Mouse (Mus musculus) CH12.LX (cell line): ENCODE results near the gene Slc32a1. TPM values are rescaled to one million over a fixed set of nuclear protein-coding genes. Genes with fewer than 3 reads are reported as not detected.

Experiments
- polyA plus RNA-seq: library from polyadenylated mRNA; unstranded; fragments of >175 nt; gene quantifications from 2 replicates; pipeline ENCODE4 v1.2.1, GENCODE M21; 2012; ENCODE audit warnings: low read depth; ENCODE audit not compliant: insufficient read length
- total RNA-seq, 2 experiments: library from RNA; depleted of rRNA; stranded (reverse); fragments of 300-350 nt in 1 of 2; fragments of >200 nt in 1 of 2; gene quantifications; 2 replicates each; pipeline ENCODE4 v1.2.3; 2012 to 2014

Gene Slc32a1
- total and polyA plus RNA-seq, 3 experiments, result not detected

Other genes with a start within 250 kb of the Slc32a1 start
- gene Snhg11, start 235.1 kb upstream of the Slc32a1 start, total RNA-seq (2012; rRNA removed), result 0.04 TPM in 2 replicates
- gene Snhg11, start 235.1 kb upstream of the Slc32a1 start, total RNA-seq (2014; rRNA removed), result not detected in 2 replicates
- 0.11 and 0.13 TPM in 2 replicates for gene Snhg11, start 235.1 kb upstream of the Slc32a1 start, polyA plus RNA-seq
- gene Ralgapb, start 200.9 kb upstream of the Slc32a1 start, total RNA-seq (2012; rRNA removed), result 11.9 and 12.9 TPM in 2 replicates
- gene Ralgapb, start 200.9 kb upstream of the Slc32a1 start, total RNA-seq (2014; rRNA removed), result 10.7 and 11.4 TPM in 2 replicates
- 13.6 and 18.4 TPM in 2 replicates for gene Ralgapb, start 200.9 kb upstream of the Slc32a1 start, polyA plus RNA-seq
- gene Adig, start 108.2 kb upstream of the Slc32a1 start, total RNA-seq (2012; rRNA removed), result not detected in 2 replicates
- not detected in 2 replicates for gene Adig, start 108.2 kb upstream of the Slc32a1 start, total RNA-seq (2014; rRNA removed)
- not detected in 2 replicates for gene Adig, start 108.2 kb upstream of the Slc32a1 start, polyA plus RNA-seq
- gene Arhgap40, start 98.0 kb upstream of the Slc32a1 start, total RNA-seq (2012; rRNA removed), result not detected in 2 replicates
- gene Arhgap40, start 98.0 kb upstream of the Slc32a1 start, total RNA-seq (2014; rRNA removed), result not detected in 2 replicates
- not detected in 2 replicates for gene Arhgap40, start 98.0 kb upstream of the Slc32a1 start, polyA plus RNA-seq
- 20.3 and 24.0 TPM in 2 replicates for gene Actr5, start 14.1 kb downstream of the Slc32a1 start, total RNA-seq (2012; rRNA removed)
- gene Actr5, start 14.1 kb downstream of the Slc32a1 start, total RNA-seq (2014; rRNA removed), result 13.9 and 14.4 TPM in 2 replicates
- gene Actr5, start 14.1 kb downstream of the Slc32a1 start, polyA plus RNA-seq, result 14.6 and 19.8 TPM in 2 replicates
- gene Ppp1r16b, start 54.6 kb downstream of the Slc32a1 start, total RNA-seq (2012; rRNA removed), result 49.3 and 52.0 TPM in 2 replicates
- gene Ppp1r16b, start 54.6 kb downstream of the Slc32a1 start, total RNA-seq (2014; rRNA removed), result 28.9 and 37.7 TPM in 2 replicates
- gene Ppp1r16b, start 54.6 kb downstream of the Slc32a1 start, polyA plus RNA-seq, result 49.4 and 55.7 TPM in 2 replicates
- 12.2 and 14.1 TPM in 2 replicates for gene Fam83d, start 157.3 kb downstream of the Slc32a1 start, total RNA-seq (2012; rRNA removed)
- gene Fam83d, start 157.3 kb downstream of the Slc32a1 start, total RNA-seq (2014; rRNA removed), result 16.1 and 19.8 TPM in 2 replicates
- 12.4 and 15.5 TPM in 2 replicates for gene Fam83d, start 157.3 kb downstream of the Slc32a1 start, polyA plus RNA-seq
- gene Dhx35, start 184.0 kb downstream of the Slc32a1 start, total RNA-seq (2012; rRNA removed), result 23.7 and 25.3 TPM in 2 replicates
- gene Dhx35, start 184.0 kb downstream of the Slc32a1 start, total RNA-seq (2014; rRNA removed), result 19.7 and 20.2 TPM in 2 replicates
- gene Dhx35, start 184.0 kb downstream of the Slc32a1 start, polyA plus RNA-seq, result 16.7 and 20.2 TPM in 2 replicates